Mouse (Mus musculus): ENCODE measurements around the gene Galnt3. TPM values are rescaled to one million over a fixed set of nuclear protein-coding genes. Genes with fewer than 3 reads are reported as not detected.
A peak's percentile ranks its signal among the peaks of the same experiment; 100 is the strongest.

The Galnt3 gene
- 1.9 and 3.0 TPM in 2 replicates for polyA plus RNA-seq (2014; fragmentation: Nextera tagmentation; extraction: Ambion mirVana)

- ATAC-seq (ENCODE audit: insufficient number of reproducible peaks, low FRiP score, low TSS enrichment, low read depth) (peak; percentile 50), DNase-seq (ENCODE audit: low spot score) (peak; percentile 64)
- H3K27ac ChIP-seq (replicated peaks; ENCODE audit: low read depth, low read length): no peak within 1 kb of the TSS
- peak within 1 kb of the TSS; percentile 64 for H3K4me3 ChIP-seq (ENCODE audit: low read depth, low read length)
- no peaks in the 10 kb centered on the region for H3K4me1 ChIP-seq (ENCODE audit: control insufficient read depth, insufficient read depth, low read length)
- under 1% methylated on average over 51 of the region's 74 CpGs for WGBS
- peak within 1 kb of the TSS; percentile 100 for H3K4me2 ChIP-seq (ENCODE audit: low read depth, severe bottlenecking)
- no peaks in the 10 kb centered on the region for H3K9me3 ChIP-seq (ENCODE audit: control insufficient read depth, low read length)
- H3K9ac ChIP-seq (ENCODE audit: low read length): peak within 1 kb of the TSS; percentile 47
- peaks cover 9% of the 10 kb centered on the region; the same call in 1 of the 2 replicates for H3K27me3 ChIP-seq (ENCODE audit: control insufficient read depth, insufficient read depth, low read length)
- H3K36me3 ChIP-seq (ENCODE audit: control insufficient read depth, insufficient read depth, low read length): no peaks in the 10 kb centered on the region
These were observed at the start of gene Galnt3 for GRCm38 (mm10) chr2:66124591-66125271. Galnt3 (minus strand) TSS chr2:66124994.

GRCm38 (mm10) chr2:66173134-66173533 lies 48.3 kb upstream of the Galnt3 start:
- Histone ChIP-seq H3K9me3 (ENCODE audit: control insufficient read depth, low read length) (no peaks in the 10 kb centered on the region), H3K36me3 (ENCODE audit: control insufficient read depth, insufficient read depth, low read length) (no peaks in the 10 kb centered on the region), H3K9ac (ENCODE audit: low read length) (no peak overlapping the region), H3K4me1 (ENCODE audit: control insufficient read depth, insufficient read depth, low read length) (peaks cover 3% of the 10 kb centered on the region; the same call in 1 of the 2 replicates), H3K4me3 (ENCODE audit: low read depth, low read length) (no peak overlapping the region), H3K27ac (replicated peaks; ENCODE audit: low read depth, low read length) (no peak overlapping the region), H3K27me3 (ENCODE audit: control insufficient read depth, insufficient read depth, low read length) (no peaks in the 10 kb centered on the region), H3K4me2 (ENCODE audit: low read depth, severe bottlenecking) (no peak overlapping the region)
- 75% methylated on average over 5 of the region's 5 CpGs for WGBS
- DNase-seq (ENCODE audit: low spot score): no peak
- no peak for ATAC-seq (ENCODE audit: insufficient number of reproducible peaks, low FRiP score, low TSS enrichment, low read depth)

- no peak for ATAC-seq (ENCODE audit: insufficient number of reproducible peaks, low FRiP score, low TSS enrichment, low read depth)
- H3K4me2 ChIP-seq (ENCODE audit: low read depth, severe bottlenecking): no peak overlapping the region
- H3K27ac ChIP-seq (replicated peaks; ENCODE audit: low read depth, low read length): no peak overlapping the region
- H3K27me3 ChIP-seq (ENCODE audit: control insufficient read depth, insufficient read depth, low read length): no peaks in the 10 kb centered on the region
- no peaks in the 10 kb centered on the region for H3K36me3 ChIP-seq (ENCODE audit: control insufficient read depth, insufficient read depth, low read length)
- WGBS: 77% methylated on average over 3 of the region's 3 CpGs
- H3K9ac ChIP-seq (ENCODE audit: low read length): no peak overlapping the region
- H3K9me3 ChIP-seq (ENCODE audit: control insufficient read depth, low read length): no peaks in the 10 kb centered on the region
- no peaks in the 10 kb centered on the region for H3K4me1 ChIP-seq (ENCODE audit: control insufficient read depth, insufficient read depth, low read length)
- DNase-seq (ENCODE audit: low spot score): no peak
- H3K4me3 ChIP-seq (ENCODE audit: low read depth, low read length): no peak overlapping the region
These were observed 46.8 kb upstream of the Galnt3 start for GRCm38 (mm10) chr2:66171643-66172042.

- no peaks in the 10 kb centered on the region for H3K4me1 ChIP-seq (ENCODE audit: control insufficient read depth, insufficient read depth, low read length)
- no peak overlapping the region for H3K27ac ChIP-seq (replicated peaks; ENCODE audit: low read depth, low read length)
- no peaks in the 10 kb centered on the region for H3K9me3 ChIP-seq (ENCODE audit: control insufficient read depth, low read length)
- H3K36me3 ChIP-seq (ENCODE audit: control insufficient read depth, insufficient read depth, low read length): no peaks in the 10 kb centered on the region
- H3K27me3 ChIP-seq (ENCODE audit: control insufficient read depth, insufficient read depth, low read length): no peaks in the 10 kb centered on the region
- H3K4me2 ChIP-seq (ENCODE audit: low read depth, severe bottlenecking): no peak overlapping the region
- WGBS: 79% methylated on average over 11 of the region's 11 CpGs
- DNase-seq (ENCODE audit: low spot score) (no peak), ATAC-seq (ENCODE audit: insufficient number of reproducible peaks, low FRiP score, low TSS enrichment, low read depth) (no peak)
- no peak overlapping the region for H3K4me3 ChIP-seq (ENCODE audit: low read depth, low read length)
- no peak overlapping the region for H3K9ac ChIP-seq (ENCODE audit: low read length)
These were observed 45.9 kb upstream of the Galnt3 start for GRCm38 (mm10) chr2:66170721-66171120.

GRCm38 (mm10) chr2:66165025-66165424 lies 40.2 kb upstream of the Galnt3 start:
- Histone ChIP-seq H3K4me2 (ENCODE audit: low read depth, severe bottlenecking) (no peak overlapping the region), H3K9ac (ENCODE audit: low read length) (no peak overlapping the region), H3K4me1 (ENCODE audit: control insufficient read depth, insufficient read depth, low read length) (no peaks in the 10 kb centered on the region), H3K36me3 (ENCODE audit: control insufficient read depth, insufficient read depth, low read length) (no peaks in the 10 kb centered on the region), H3K9me3 (ENCODE audit: control insufficient read depth, low read length) (no peaks in the 10 kb centered on the region), H3K27ac (replicated peaks; ENCODE audit: low read depth, low read length) (no peak overlapping the region), H3K27me3 (ENCODE audit: control insufficient read depth, insufficient read depth, low read length) (no peaks in the 10 kb centered on the region), H3K4me3 (ENCODE audit: low read depth, low read length) (no peak overlapping the region)
- 94% methylated on average over 8 of the region's 8 CpGs for WGBS
- no peak for DNase-seq (ENCODE audit: low spot score)
- ATAC-seq (ENCODE audit: insufficient number of reproducible peaks, low FRiP score, low TSS enrichment, low read depth): no peak

- Histone ChIP-seq H3K27ac (replicated peaks; ENCODE audit: low read depth, low read length) (no peak overlapping the region), H3K9ac (ENCODE audit: low read length) (no peak overlapping the region), H3K36me3 (ENCODE audit: control insufficient read depth, insufficient read depth, low read length) (no peaks in the 10 kb centered on the region), H3K9me3 (ENCODE audit: control insufficient read depth, low read length) (no peaks in the 10 kb centered on the region), H3K27me3 (ENCODE audit: control insufficient read depth, insufficient read depth, low read length) (no peaks in the 10 kb centered on the region), H3K4me2 (ENCODE audit: low read depth, severe bottlenecking) (no peak overlapping the region), H3K4me1 (ENCODE audit: control insufficient read depth, insufficient read depth, low read length) (no peaks in the 10 kb centered on the region), H3K4me3 (ENCODE audit: low read depth, low read length) (no peak overlapping the region)
- no peak for DNase-seq (ENCODE audit: low spot score)
- ATAC-seq (ENCODE audit: insufficient number of reproducible peaks, low FRiP score, low TSS enrichment, low read depth): no peak
- WGBS: 62% methylated on average over 7 of the region's 7 CpGs
These were observed 33.5 kb upstream of the Galnt3 start for GRCm38 (mm10) chr2:66158140-66158915.

GRCm38 (mm10) chr2:66151436-66151835 lies 26.6 kb upstream of the Galnt3 start:
- Histone ChIP-seq H3K4me2 (ENCODE audit: low read depth, severe bottlenecking) (no peak overlapping the region), H3K9ac (ENCODE audit: low read length) (no peak overlapping the region), H3K27me3 (ENCODE audit: control insufficient read depth, insufficient read depth, low read length) (no peaks in the 10 kb centered on the region), H3K36me3 (ENCODE audit: control insufficient read depth, insufficient read depth, low read length) (no peaks in the 10 kb centered on the region), H3K4me3 (ENCODE audit: low read depth, low read length) (no peak overlapping the region), H3K27ac (replicated peaks; ENCODE audit: low read depth, low read length) (no peak overlapping the region), H3K9me3 (ENCODE audit: control insufficient read depth, low read length) (no peaks in the 10 kb centered on the region), H3K4me1 (ENCODE audit: control insufficient read depth, insufficient read depth, low read length) (no peaks in the 10 kb centered on the region)
- DNase-seq (ENCODE audit: low spot score): no peak
- WGBS: 80% methylated on average over 2 of the region's 2 CpGs
- no peak for ATAC-seq (ENCODE audit: insufficient number of reproducible peaks, low FRiP score, low TSS enrichment, low read depth)

- Histone ChIP-seq H3K27me3 (ENCODE audit: control insufficient read depth, insufficient read depth, low read length) (no peaks in the 10 kb centered on the region), H3K9ac (ENCODE audit: low read length) (no peak overlapping the region), H3K4me1 (ENCODE audit: control insufficient read depth, insufficient read depth, low read length) (no peaks in the 10 kb centered on the region), H3K27ac (replicated peaks; ENCODE audit: low read depth, low read length) (no peak overlapping the region), H3K4me3 (ENCODE audit: low read depth, low read length) (no peak overlapping the region), H3K36me3 (ENCODE audit: control insufficient read depth, insufficient read depth, low read length) (no peaks in the 10 kb centered on the region), H3K4me2 (ENCODE audit: low read depth, severe bottlenecking) (no peak overlapping the region), H3K9me3 (ENCODE audit: control insufficient read depth, low read length) (no peaks in the 10 kb centered on the region)
- DNase-seq (ENCODE audit: low spot score) (no peak), ATAC-seq (ENCODE audit: insufficient number of reproducible peaks, low FRiP score, low TSS enrichment, low read depth) (no peak)
- 58% methylated on average over 3 of the region's 3 CpGs for WGBS
These were observed 25.7 kb upstream of the Galnt3 start for GRCm38 (mm10) chr2:66150531-66150930.
